Mouse (Mus musculus) erythroblast, embryonic 14.5 days (primary cell): Measurements from ENCODE around the gene Miox. TPM values are rescaled to one million over a fixed set of nuclear protein-coding genes. Genes with fewer than 3 reads are reported as not detected.
A peak's percentile ranks its signal among the peaks of the same experiment; 100 is the strongest.

Experiments
- H3K27me3 ChIP-seq: 2 replicates; pipeline ENCODE4 v1.6.1; 2012; ENCODE audit warnings: inconsistent platforms; ENCODE audit not compliant: control insufficient read depth
- H3K36me3 ChIP-seq: 2 replicates; pipeline ENCODE4 v1.6.1; 2012; ENCODE audit warnings: mild to moderate bottlenecking, inconsistent platforms; ENCODE audit not compliant: control insufficient read depth
- H3K4me1 ChIP-seq: 2 replicates; pipeline ENCODE4 v1.6.1; 2012; ENCODE audit warnings: inconsistent platforms; ENCODE audit not compliant: control insufficient read depth
- H3K4me3 ChIP-seq: replicated peaks from 2 replicates; pipeline ENCODE3; 2012; ENCODE audit warnings: moderate library complexity, mild to moderate bottlenecking, inconsistent platforms
- H3K9me3 ChIP-seq: 2 replicates; pipeline ENCODE4 v1.6.1; 2012; ENCODE audit warnings: low read length, inconsistent platforms, mixed read lengths; ENCODE audit not compliant: control insufficient read depth
- GATA1 ChIP-seq: IDR thresholded peaks from 2 replicates; pipeline ENCODE4 v1.6.1; 2012; ENCODE audit warnings: low read length, inconsistent platforms, mixed read lengths
- TAL1 ChIP-seq: IDR thresholded peaks from 3 replicates; pipeline ENCODE4 v1.6.1; 2012; ENCODE audit warnings: low read length, inconsistent platforms, mixed read lengths
- polyA plus RNA-seq: library from polyadenylated mRNA; stranded (reverse); fragments of >175 nt; gene quantifications from 2 replicates; pipeline ENCODE4 v1.2.3, GENCODE M21; 2012

The Miox gene
- polyA plus RNA-seq, 1 experiment: not detected

DNA sequence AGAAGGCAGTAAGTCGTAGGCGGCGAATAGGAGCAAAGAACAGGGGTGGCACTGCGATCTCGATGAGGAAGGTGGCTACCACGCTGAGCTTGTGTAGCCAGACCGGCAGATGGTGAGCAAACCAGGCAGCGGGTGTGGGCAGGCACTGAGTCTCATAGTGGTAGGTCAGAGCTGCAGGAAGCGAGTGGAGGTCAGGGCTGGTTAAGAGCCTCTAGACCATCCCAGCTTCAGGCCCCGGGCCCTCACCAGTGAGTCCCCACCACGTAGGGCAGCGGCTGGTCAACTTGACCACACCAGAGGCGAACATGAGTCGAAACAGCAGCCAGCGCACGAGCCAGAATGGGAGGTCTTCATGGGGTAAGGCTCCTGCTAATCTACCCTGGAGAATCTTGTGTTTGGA, 19.6 kb downstream of the Miox start:
- peak overlapping the region; percentile 97 for H3K4me3 ChIP-seq
- peaks cover 68% of the 10 kb centered on the region for H3K36me3 ChIP-seq
- H3K4me1 ChIP-seq: peaks cover 43% of the 10 kb centered on the region
- TF ChIP-seq GATA1 (no peak), TAL1 (no peak)
- no peaks in the 10 kb centered on the region for H3K27me3 ChIP-seq
- no peaks in the 10 kb centered on the region for H3K9me3 ChIP-seq

DNA sequence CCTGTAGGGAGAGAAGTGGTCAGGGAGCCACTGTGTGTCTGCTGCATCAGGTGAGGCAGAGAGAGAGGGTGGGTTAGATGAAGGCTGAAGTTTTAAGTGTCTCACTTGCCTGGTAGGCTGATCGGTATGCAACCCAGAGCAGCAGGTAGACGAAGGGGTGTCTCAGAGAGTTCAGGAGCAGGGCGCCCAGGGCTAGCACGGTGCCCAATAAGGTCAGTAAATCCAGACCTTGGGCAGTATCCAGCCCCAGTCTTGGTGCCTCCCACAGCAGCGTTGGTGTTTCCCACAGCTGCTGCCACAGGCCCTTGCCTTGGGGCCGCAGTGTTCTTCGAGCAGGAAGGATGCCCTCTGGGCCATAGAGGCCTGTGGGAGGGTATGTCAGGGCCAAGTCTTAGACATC, 20.3 kb downstream of the Miox start:
- Histone ChIP-seq H3K27me3 (no peaks in the 10 kb centered on the region), H3K9me3 (no peaks in the 10 kb centered on the region), H3K4me3 (peak overlapping the region; percentile 97), H3K36me3 (peaks cover 74% of the 10 kb centered on the region), H3K4me1 (peaks cover 48% of the 10 kb centered on the region)
- no peak for TF ChIP-seq GATA1
- no peak for TF ChIP-seq TAL1

DNA sequence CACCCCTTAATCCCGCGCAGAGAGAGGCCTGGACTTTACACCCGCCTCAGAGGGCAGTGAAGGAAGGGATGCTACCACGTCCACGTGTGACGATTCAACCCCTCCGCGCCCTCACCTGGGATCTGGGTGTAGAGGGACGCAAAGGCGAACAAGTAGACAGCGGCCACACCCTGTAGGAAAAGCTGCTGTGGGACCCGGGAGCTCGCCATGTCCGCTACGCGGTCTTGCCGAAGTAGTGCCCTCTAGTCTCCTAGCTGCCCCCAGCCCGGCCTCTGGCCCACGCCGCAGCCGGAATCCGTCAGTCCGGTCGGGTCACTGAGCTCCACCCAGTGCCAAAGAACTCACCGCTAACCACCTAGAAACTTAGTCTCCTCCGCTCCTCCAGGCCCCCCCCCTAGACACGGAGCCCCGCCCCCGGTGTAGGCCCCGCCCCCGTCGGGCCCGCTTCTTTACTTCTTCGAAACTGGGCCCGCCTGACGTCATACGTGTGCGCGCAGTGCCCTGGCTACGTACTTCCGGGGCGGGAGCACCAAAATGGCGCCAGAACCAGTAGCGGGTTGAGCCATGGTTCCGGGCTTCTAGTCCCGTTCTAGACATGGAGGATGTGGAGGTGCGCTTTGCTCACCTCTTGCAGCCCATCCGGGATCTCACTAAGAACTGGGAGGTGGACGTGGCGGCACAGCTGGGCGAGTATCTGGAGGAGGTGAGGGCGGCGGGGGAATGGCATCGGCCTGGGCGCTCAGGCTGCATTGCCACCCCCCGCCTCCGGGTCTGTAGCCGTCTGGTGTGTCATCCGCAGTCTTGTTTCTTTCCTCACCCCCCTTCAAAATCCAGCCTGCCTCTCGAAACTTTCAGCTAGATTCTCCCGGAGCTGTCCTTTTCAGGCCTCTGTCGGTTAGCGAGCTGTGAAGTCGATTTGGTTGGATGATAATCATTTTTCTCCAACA, 21.3 kb downstream of the Miox start, which contains the start of the genes Lmf2 and Ncaph2:
Gene Lmf2 (minus strand): TSS at position 419 of the 947 bp plus-strand sequence.
Gene Ncaph2 (plus strand): TSS at position 479 of the 947 bp plus-strand sequence.
- Histone ChIP-seq H3K36me3 (peaks cover 77% of the 10 kb centered on the region), H3K27me3 (no peaks in the 10 kb centered on the region), H3K9me3 (no peaks in the 10 kb centered on the region), H3K4me1 (peaks cover 56% of the 10 kb centered on the region), H3K4me3 (peak within 1 kb of the TSS; percentile 97)
- TF ChIP-seq GATA1 (no peak), TAL1 (no peak)

DNA sequence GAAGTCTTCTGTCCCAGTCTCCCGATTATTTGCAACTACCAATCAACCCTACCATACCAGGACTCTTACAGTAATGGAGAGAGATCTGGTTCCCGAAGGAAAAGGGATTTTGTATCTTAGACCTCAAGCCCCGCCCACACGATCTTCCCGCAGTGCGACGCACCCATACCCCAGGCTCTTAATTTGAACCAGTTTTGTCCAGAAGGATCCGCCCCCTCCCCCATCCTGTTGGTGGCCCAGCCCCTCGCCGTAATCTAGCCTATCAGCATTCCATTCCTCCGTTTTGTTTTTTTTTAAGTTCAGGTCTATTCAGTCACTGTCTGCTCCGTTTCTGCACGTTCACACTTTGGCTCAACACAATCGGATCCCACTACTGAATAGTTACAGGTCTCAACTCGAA, 22.2 kb downstream of the Miox start:
- Histone ChIP-seq H3K9me3 (no peaks in the 10 kb centered on the region), H3K27me3 (no peaks in the 10 kb centered on the region), H3K4me3 (peak overlapping the region; percentile 97), H3K36me3 (peaks cover 77% of the 10 kb centered on the region), H3K4me1 (peaks cover 59% of the 10 kb centered on the region)
- TF ChIP-seq GATA1 (0 out of 2 replicates have a peak, but pooled peaks have one; percentile 12), TAL1 (no peak)

DNA sequence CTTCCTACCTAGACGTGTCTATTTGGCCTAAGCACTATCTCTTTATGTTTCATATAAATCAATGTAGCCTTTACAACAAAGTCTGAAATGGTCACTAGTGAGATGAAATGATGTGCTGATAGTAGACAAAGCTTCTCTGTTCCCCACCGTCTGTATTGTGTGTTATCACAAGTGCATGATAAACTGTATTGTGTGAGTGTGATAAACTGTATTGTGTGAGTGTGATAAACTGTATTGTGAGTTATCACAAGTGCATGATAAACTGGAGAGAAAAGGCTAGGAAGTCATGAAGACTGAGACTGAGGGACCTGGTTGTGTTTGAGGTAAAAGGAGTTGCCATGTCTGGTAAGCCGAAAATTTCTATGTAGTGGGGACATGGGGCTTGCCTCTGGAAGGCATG, 24.6 kb downstream of the Miox start:
- H3K9me3 ChIP-seq: no peaks in the 10 kb centered on the region
- H3K27me3 ChIP-seq: no peaks in the 10 kb centered on the region
- peaks cover 55% of the 10 kb centered on the region for H3K4me1 ChIP-seq
- no peak for TF ChIP-seq TAL1
- no peak for TF ChIP-seq GATA1
- no peak overlapping the region for H3K4me3 ChIP-seq
- H3K36me3 ChIP-seq: peaks cover 77% of the 10 kb centered on the region

DNA sequence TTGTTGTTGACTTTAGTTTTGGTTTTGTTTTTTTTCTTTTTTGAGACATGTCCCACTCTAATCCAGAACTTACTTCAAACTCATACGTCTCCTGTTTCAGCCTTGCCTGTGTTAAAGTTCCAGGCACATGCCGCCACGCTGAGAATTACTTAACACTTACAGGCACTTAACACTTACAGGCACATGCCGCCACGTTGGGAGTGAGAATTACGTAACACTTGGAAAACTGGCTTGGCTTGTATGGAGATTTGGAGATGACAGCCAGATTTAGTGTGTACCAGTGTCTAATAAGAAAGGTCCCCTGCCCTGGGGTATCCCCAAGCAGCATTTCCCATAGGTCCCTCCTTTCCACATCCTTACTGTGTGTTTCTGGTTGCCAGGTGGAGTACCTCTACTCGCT, 28.9 kb downstream of the Miox start:
- H3K4me3 ChIP-seq: no peak overlapping the region
- H3K36me3 ChIP-seq: peaks cover 99% of the 10 kb centered on the region
- peaks cover 26% of the 10 kb centered on the region for H3K4me1 ChIP-seq
- H3K9me3 ChIP-seq: no peaks in the 10 kb centered on the region
- TF ChIP-seq GATA1: no peak
- TF ChIP-seq TAL1: no peak
- no peaks in the 10 kb centered on the region for H3K27me3 ChIP-seq

DNA sequence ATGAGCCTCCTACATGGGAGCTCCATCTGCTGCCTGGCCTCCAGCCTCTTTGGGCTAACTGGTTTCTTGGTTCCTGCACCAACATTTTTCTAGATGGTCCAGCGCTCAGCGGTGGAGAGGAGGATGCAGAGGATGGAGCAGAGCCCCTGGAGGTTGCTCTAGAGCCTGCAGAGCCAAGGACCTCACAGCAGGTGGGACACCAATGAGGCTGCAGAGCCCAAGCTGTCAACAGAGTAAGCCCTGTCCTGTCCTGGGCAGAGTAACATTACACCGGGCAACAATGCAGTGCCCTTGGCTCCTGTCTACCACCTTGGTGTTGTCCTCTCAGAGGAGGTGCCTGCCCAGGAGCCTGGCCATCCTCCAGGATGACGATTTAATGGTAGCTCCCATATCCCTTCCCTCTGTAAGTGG, 30.9 kb downstream of the Miox start:
- Histone ChIP-seq H3K4me1 (peaks cover 13% of the 10 kb centered on the region), H3K27me3 (no peaks in the 10 kb centered on the region; the same call in 1 of the 2 replicates), H3K36me3 (peaks cover 100% of the 10 kb centered on the region), H3K9me3 (no peaks in the 10 kb centered on the region), H3K4me3 (no peak overlapping the region)
- no peak for TF ChIP-seq GATA1
- TF ChIP-seq TAL1: no peak

DNA sequence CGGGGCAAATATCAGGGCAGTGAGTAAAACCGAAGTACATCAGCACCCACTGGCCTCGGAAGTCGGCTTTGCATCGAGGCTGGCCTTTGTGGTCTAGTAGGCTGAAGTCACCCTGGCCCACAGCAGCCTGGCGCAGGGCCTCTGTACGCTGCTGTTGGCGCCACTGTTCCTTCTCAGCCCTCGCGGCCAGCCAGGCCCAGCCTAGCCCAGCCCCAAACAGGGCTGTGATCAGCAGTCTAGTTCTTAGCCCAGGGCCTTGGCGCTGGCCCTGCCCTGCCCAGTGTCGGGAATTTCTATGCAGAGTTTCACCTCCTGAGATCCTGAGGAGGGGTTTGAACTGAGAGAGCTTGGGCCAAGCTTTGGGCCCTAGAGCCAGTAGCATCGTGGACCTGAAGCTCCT, 37.9 kb downstream of the Miox start:
- Histone ChIP-seq H3K4me3 (no peak overlapping the region), H3K4me1 (peaks cover 48% of the 10 kb centered on the region), H3K36me3 (peaks cover 62% of the 10 kb centered on the region), H3K9me3 (no peaks in the 10 kb centered on the region), H3K27me3 (peaks cover 12% of the 10 kb centered on the region)
- no peak for TF ChIP-seq TAL1
- no peak for TF ChIP-seq GATA1

DNA sequence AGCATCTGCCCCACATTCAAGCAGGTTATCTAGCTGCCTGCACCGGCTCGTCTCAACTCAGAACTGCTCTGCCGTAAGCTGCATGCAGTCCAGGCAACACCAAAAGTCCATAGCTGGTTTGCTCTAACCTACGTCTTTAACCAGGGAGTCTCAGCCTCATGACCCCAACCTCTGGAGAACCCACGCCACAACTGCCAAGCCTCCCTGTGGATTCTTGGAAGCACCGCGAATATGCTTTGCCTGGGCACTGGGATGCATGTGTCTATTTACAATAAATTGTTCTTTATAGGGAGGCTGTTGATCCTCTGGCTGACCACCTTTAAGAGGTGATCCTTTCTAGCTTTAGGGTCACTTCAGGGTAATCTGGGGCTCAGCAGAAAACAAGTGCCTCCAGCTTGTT, 38.3 kb downstream of the Miox start:
- peaks cover 17% of the 10 kb centered on the region for H3K27me3 ChIP-seq
- peak overlapping the region; percentile 82 for H3K4me3 ChIP-seq
- H3K36me3 ChIP-seq: peaks cover 57% of the 10 kb centered on the region
- TF ChIP-seq TAL1 (no peak), GATA1 (no peak)
- peaks cover 51% of the 10 kb centered on the region for H3K4me1 ChIP-seq
- no peaks in the 10 kb centered on the region for H3K9me3 ChIP-seq
